9 mouse cellular contexts compared by ENCODE assay signal in genomic region chr15:100728586-100728985, GRCm38 (mm10). TPM values are rescaled to one million over a fixed set of nuclear protein-coding genes. Genes with fewer than 3 reads are reported as not detected.
DNase-seq lines count a peak whose midpoint lies in the region; ATAC-seq and TF ChIP-seq lines count a peak whose summit lies in the region.
"Had no signal": no experiment of that assay in that cellular context is flagged by ENCODE, and none has a peak within 500 bp of the region (broad histone marks: within the 10 kb centered on the region; RNA-seq: fewer than 3 reads in every experiment).

No protein-coding gene starts in this region.

- peaks cover 8% of the 10 kb centered on the region; the same call in 1 of the 2 replicates for H3K4me1 ChIP-seq in heart, postnatal 0 days (ENCODE audit: control insufficient read depth, insufficient read depth)
- H3K4me1 ChIP-seq in bone marrow macrophage, adult 2 months (ENCODE audit: control insufficient read depth, insufficient read depth, low read length), result peaks cover 30% of the 10 kb centered on the region
- 0 out of 2 replicates have a peak, but pooled peaks cover 11% of the 10 kb centered on the region for H3K4me1 ChIP-seq in intestine, embryonic 14.5 days (replicated peaks; ENCODE audit: control insufficient read depth, insufficient read depth, low read length)
- H3K4me1 ChIP-seq in midbrain, postnatal 0 days (ENCODE audit: insufficient read depth, low read length), result no peaks in the 10 kb centered on the region

- H3K27me3 ChIP-seq in heart, postnatal 0 days (ENCODE audit: control insufficient read depth, insufficient read depth, low read length), result peaks cover 40% of the 10 kb centered on the region
- peaks cover 44% of the 10 kb centered on the region for H3K27me3 ChIP-seq in intestine, embryonic 14.5 days (replicated peaks; ENCODE audit: control insufficient read depth, insufficient read depth, low read length)
- peaks cover 31% of the 10 kb centered on the region for H3K27me3 ChIP-seq in midbrain, postnatal 0 days (ENCODE audit: insufficient read depth, low read length)

- peak overlapping the region; percentile 40 for H3K4me3 ChIP-seq in heart, postnatal 0 days (ENCODE audit: low read depth, low read length)
- H3K4me3 ChIP-seq in bone marrow macrophage, adult 2 months (ENCODE audit: insufficient read depth, low read length), result peak overlapping the region; percentile 78
- peak overlapping the region; percentile 33 for H3K4me3 ChIP-seq in intestine, embryonic 14.5 days (ENCODE audit: low read depth, low read length)
- peak overlapping the region; percentile 35 for H3K4me3 ChIP-seq in midbrain, postnatal 0 days (ENCODE audit: low read depth, low read length)

- H3K4me2 ChIP-seq in heart, postnatal 0 days (ENCODE audit: low read depth, low read length), result peak overlapping the region; percentile 56
- H3K4me2 ChIP-seq in intestine, embryonic 14.5 days (ENCODE audit: low read length), result peak overlapping the region; percentile 57
- peak overlapping the region; percentile 51 for H3K4me2 ChIP-seq in midbrain, postnatal 0 days (ENCODE audit: low read depth, low read length, poor library complexity, severe bottlenecking)

- no peak for ATAC-seq in heart, postnatal 0 days (ENCODE audit: insufficient read depth, low read depth)
- ATAC-seq in intestine, embryonic 14.5 days (replicated peaks; ENCODE audit: low FRiP score, low TSS enrichment, low read depth), result no peak
- no peak for ATAC-seq in midbrain, postnatal 0 days (ENCODE audit: low FRiP score)
- ATAC-seq: Patski had no signal

- no peak for TF ChIP-seq EP300 in heart, postnatal 0 days (IDR thresholded peaks at IDR 0.05; ENCODE audit: low read depth)

- no peak for TF ChIP-seq CTCF in heart, postnatal 0 days (IDR thresholded peaks at IDR 0.05; ENCODE audit: low read depth)
- TF ChIP-seq CTCF in bone marrow macrophage, adult 2 months (IDR thresholded peaks at IDR 0.05; ENCODE audit: low read depth, low read length), result no peak; the same call in 1 of the 2 replicates
- no peak for TF ChIP-seq CTCF in midbrain, postnatal 0 days (IDR thresholded peaks at IDR 0.05)

- no peaks in the 10 kb centered on the region for H3K36me3 ChIP-seq in heart, postnatal 0 days (replicated peaks; ENCODE audit: control insufficient read depth, insufficient read depth, low read length)
- no peaks in the 10 kb centered on the region for H3K36me3 ChIP-seq in intestine, embryonic 14.5 days (ENCODE audit: control insufficient read depth, insufficient read depth, low read length)
- H3K36me3 ChIP-seq in midbrain, postnatal 0 days (ENCODE audit: insufficient read depth, low read length), result no peaks in the 10 kb centered on the region

- H3K27ac ChIP-seq in heart, postnatal 0 days (ENCODE audit: low read depth), result no peak overlapping the region
- peak overlapping the region; percentile 76 for H3K27ac ChIP-seq in bone marrow macrophage, adult 2 months (ENCODE audit: insufficient read depth, low read depth, low read length)
- H3K27ac ChIP-seq in intestine, embryonic 14.5 days (ENCODE audit: low read depth), result no peak overlapping the region
- no peak overlapping the region for H3K27ac ChIP-seq in midbrain, postnatal 0 days (ENCODE audit: low read depth, low read length)

- no peak for TF ChIP-seq POLR2A in bone marrow macrophage, adult 2 months (IDR thresholded peaks at IDR 0.05; ENCODE audit: borderline replicate concordance, low read depth, low read length)

- no peak for DNase-seq in heart, postnatal 0 days (ENCODE audit: low spot score)
- no peak for DNase-seq in heart, adult 11 months
- DNase-seq in intestine, embryonic 14.5 days (ENCODE audit: low spot score), result peak; percentile 56
- no peak for DNase-seq in midbrain, postnatal 0 days (ENCODE audit: low spot score)
- no peak for DNase-seq in cerebellum, postnatal 10 days
- no peak for DNase-seq in layer of hippocampus, adult 18-20 months (ENCODE audit: low spot score in 2 of 2)
- no peak for DNase-seq in cerebellum, postnatal 4 days (ENCODE audit: low spot score in 2 of 2)

- no peaks in the 10 kb centered on the region for H3K9me3 ChIP-seq in heart, postnatal 0 days (replicated peaks; ENCODE audit: control insufficient read depth, low read length)
- no peaks in the 10 kb centered on the region for H3K9me3 ChIP-seq in intestine, embryonic 14.5 days (ENCODE audit: control insufficient read depth, low read length)
- no peaks in the 10 kb centered on the region for H3K9me3 ChIP-seq in midbrain, postnatal 0 days (ENCODE audit: low read length)

- H3K9ac ChIP-seq in heart, postnatal 0 days (replicated peaks; ENCODE audit: low read depth, low read length), result no peak overlapping the region
- no peak overlapping the region for H3K9ac ChIP-seq in intestine, embryonic 14.5 days (ENCODE audit: low read length)
- no peak overlapping the region for H3K9ac ChIP-seq in midbrain, postnatal 0 days (replicated peaks; ENCODE audit: low read length, poor library complexity, severe bottlenecking)

- 26% methylated on average over 9 of the region's 9 CpGs for WGBS in heart, postnatal 0 days
- WGBS in intestine, embryonic 14.5 days, result 40% methylated on average over 9 of the region's 9 CpGs
- WGBS in midbrain, postnatal 0 days, result 29% methylated on average over 9 of the region's 9 CpGs

RNA-seq across cellular contexts. Expression of gene Galnt6, which starts 0.6 kb away (rescaled TPM):
- 0.92 and 2.1 TPM in 2 replicates for total RNA-seq in heart, postnatal 0 days (2014; rRNA removed; ENCODE audit: low replicate concordance)
- 0.43 and 0.46 TPM in 2 replicates for polyA plus RNA-seq in heart, postnatal 0 days (2015; fragmentation: Nextera tagmentation; extraction: Ambion mirVana)
- 11.5 and 14.9 TPM in 2 replicates for polyA plus RNA-seq in bone marrow macrophage, adult 2 months (2012; ENCODE audit: insufficient read depth, insufficient read length, missing spikeins)
- 1.2 and 1.4 TPM in 2 replicates for polyA plus RNA-seq in intestine, embryonic 14.5 days (2014; fragmentation: Nextera tagmentation; extraction: Ambion mirVana)
- total RNA-seq in midbrain, postnatal 0 days (2014; rRNA removed), result 0.16 and 0.71 TPM in 2 replicates
- 0.20 and 0.22 TPM in 2 replicates for polyA plus RNA-seq in midbrain, postnatal 0 days (2015; fragmentation: Nextera tagmentation; extraction: Ambion mirVana)
- 10 to 100 TPM in 1 of 2 experiments, 1 to 10 TPM in 1; 8.9 to 11.4 TPM for total RNA-seq in layer of hippocampus, adult 18-20 months (2021)

RNA-seq across cellular contexts. Expression of gene Slc4a8, which starts 33.0 kb away (rescaled TPM):
- 0.19 and 0.50 TPM in 2 replicates for total RNA-seq in heart, postnatal 0 days (2014; rRNA removed; ENCODE audit: low replicate concordance)
- polyA plus RNA-seq in heart, postnatal 0 days (2015; fragmentation: Nextera tagmentation; extraction: Ambion mirVana), result 0.38 and 0.81 TPM in 2 replicates
- 0.85 TPM in 1 of 2 replicates, not detected in the other for polyA plus RNA-seq in bone marrow macrophage, adult 2 months (2012; ENCODE audit: insufficient read depth, insufficient read length, missing spikeins)
- polyA plus RNA-seq in intestine, embryonic 14.5 days (2014; fragmentation: Nextera tagmentation; extraction: Ambion mirVana), result 5.4 and 6.4 TPM in 2 replicates
- 31.2 and 31.8 TPM in 2 replicates for total RNA-seq in midbrain, postnatal 0 days (2014; rRNA removed)
- polyA plus RNA-seq in midbrain, postnatal 0 days (2015; fragmentation: Nextera tagmentation; extraction: Ambion mirVana), result 31.0 and 37.3 TPM in 2 replicates
- total RNA-seq in layer of hippocampus, adult 18-20 months (2021), result 10 to 100 TPM; 74.4 to 77.9 TPM

RNA-seq across cellular contexts. Expression of gene Cela1, which starts 40.9 kb away (rescaled TPM):
- total RNA-seq in heart, postnatal 0 days (2014; rRNA removed; ENCODE audit: low replicate concordance), result 0.85 TPM in 1 of 2 replicates, not detected in the other
- polyA plus RNA-seq in heart, postnatal 0 days (2015; fragmentation: Nextera tagmentation; extraction: Ambion mirVana), result 1.6 and 1.8 TPM in 2 replicates
- polyA plus RNA-seq in bone marrow macrophage, adult 2 months (2012; ENCODE audit: insufficient read depth, insufficient read length, missing spikeins), result 4.9 and 5.1 TPM in 2 replicates
- 11.9 and 49.9 TPM in 2 replicates for polyA plus RNA-seq in intestine, embryonic 14.5 days (2014; fragmentation: Nextera tagmentation; extraction: Ambion mirVana)
- total RNA-seq in midbrain, postnatal 0 days (2014; rRNA removed), result 2.0 TPM in 1 of 2 replicates, not detected in the other
- polyA plus RNA-seq in midbrain, postnatal 0 days (2015; fragmentation: Nextera tagmentation; extraction: Ambion mirVana), result 2.0 TPM in 2 replicates
- total RNA-seq in layer of hippocampus, adult 18-20 months (2021), result 1 to 10 TPM; 1.7 to 2.1 TPM

RNA-seq across cellular contexts. Expression of gene Bin2, which starts 59.2 kb away (rescaled TPM):
- total RNA-seq in heart, postnatal 0 days (2014; rRNA removed; ENCODE audit: low replicate concordance), result 0.42 TPM in 1 of 2 replicates, not detected in the other
- 0.56 and 0.68 TPM in 2 replicates for polyA plus RNA-seq in heart, postnatal 0 days (2015; fragmentation: Nextera tagmentation; extraction: Ambion mirVana)
- polyA plus RNA-seq in bone marrow macrophage, adult 2 months (2012; ENCODE audit: insufficient read depth, insufficient read length, missing spikeins), result 132 and 135 TPM in 2 replicates
- polyA plus RNA-seq in intestine, embryonic 14.5 days (2014; fragmentation: Nextera tagmentation; extraction: Ambion mirVana), result 5.7 and 6.4 TPM in 2 replicates
- total RNA-seq in midbrain, postnatal 0 days (2014; rRNA removed), result 2.1 and 2.7 TPM in 2 replicates
- 1.2 TPM in 2 replicates for polyA plus RNA-seq in midbrain, postnatal 0 days (2015; fragmentation: Nextera tagmentation; extraction: Ambion mirVana)
- 1 to 10 TPM; 5.4 to 5.7 TPM for total RNA-seq in layer of hippocampus, adult 18-20 months (2021)
- polyA plus RNA-seq: Patski had no signal
